Mouse (Mus musculus): Measurements from ENCODE around the gene Hpn. TPM values are rescaled to one million over a fixed set of nuclear protein-coding genes. Genes with fewer than 3 reads are reported as not detected.
A peak's percentile ranks its signal among the peaks of the same experiment; 100 is the strongest.

The Hpn gene
- polyA plus RNA-seq (2015; fragmentation: Nextera tagmentation; extraction: Ambion mirVana): 72.9 and 77.0 TPM in 2 replicates

GRCm38 (mm10) chr7:31115182-31115581, at the start of gene Hpn:
Hpn (minus strand) TSS chr7:31115290.
- H3K9ac ChIP-seq (replicated peaks; ENCODE audit: low read length): peak within 1 kb of the TSS; percentile 54
- H3K27me3 ChIP-seq (ENCODE audit: insufficient read depth, low read length): no peaks in the 10 kb centered on the region
- WGBS: 16% methylated on average over 14 of the region's 15 CpGs
- peak within 1 kb of the TSS; percentile 38 for H3K4me3 ChIP-seq (ENCODE audit: low read length)
- no peaks in the 10 kb centered on the region for H3K36me3 ChIP-seq (ENCODE audit: insufficient read depth, low read length)
- peaks cover 33% of the 10 kb centered on the region for H3K4me1 ChIP-seq (ENCODE audit: insufficient read depth, low read length)
- no peaks in the 10 kb centered on the region for H3K9me3 ChIP-seq (ENCODE audit: low read length)
- peak within 1 kb of the TSS; percentile 81 for H3K27ac ChIP-seq (ENCODE audit: low read length)
- peak; percentile 85 for ATAC-seq (ENCODE audit: low FRiP score, low TSS enrichment)
- peak within 1 kb of the TSS; percentile 50 for H3K4me2 ChIP-seq (replicated peaks; ENCODE audit: low read depth, low read length)

DNA sequence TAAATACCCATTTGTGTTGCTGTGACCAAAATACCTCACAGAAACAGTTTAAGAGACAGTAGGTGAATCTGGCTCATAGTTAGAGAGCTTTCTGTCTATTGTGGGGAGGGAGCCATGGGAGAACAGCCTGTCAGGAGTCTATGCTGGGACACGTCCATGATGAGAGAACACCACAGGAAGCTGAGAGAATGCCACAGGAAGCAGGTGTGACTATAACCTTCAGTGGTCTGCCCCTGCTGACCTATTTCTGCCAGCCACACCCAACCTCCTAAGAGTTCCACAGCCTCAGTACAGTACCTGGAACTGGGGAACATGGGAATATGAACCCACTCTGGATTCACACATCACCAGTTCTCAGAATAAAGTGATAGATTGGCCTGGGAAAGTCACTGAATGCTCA, 49.7 kb upstream of the Hpn start:
- H3K36me3 ChIP-seq (ENCODE audit: insufficient read depth, low read length): no peaks in the 10 kb centered on the region
- H3K27me3 ChIP-seq (ENCODE audit: insufficient read depth, low read length): no peaks in the 10 kb centered on the region
- 62% methylated on average over 1 of the region's 1 CpGs for WGBS
- no peak overlapping the region for H3K27ac ChIP-seq (ENCODE audit: low read length)
- H3K4me3 ChIP-seq (ENCODE audit: low read length): no peak overlapping the region
- ATAC-seq (ENCODE audit: low FRiP score, low TSS enrichment): no peak
- no peaks in the 10 kb centered on the region for H3K9me3 ChIP-seq (ENCODE audit: low read length)
- H3K4me2 ChIP-seq (replicated peaks; ENCODE audit: low read depth, low read length): no peak overlapping the region
- H3K9ac ChIP-seq (replicated peaks; ENCODE audit: low read length): no peak overlapping the region
- H3K4me1 ChIP-seq (ENCODE audit: insufficient read depth, low read length): 0 out of 2 replicates have a peak, but pooled peaks cover 9% of the 10 kb centered on the region

DNA sequence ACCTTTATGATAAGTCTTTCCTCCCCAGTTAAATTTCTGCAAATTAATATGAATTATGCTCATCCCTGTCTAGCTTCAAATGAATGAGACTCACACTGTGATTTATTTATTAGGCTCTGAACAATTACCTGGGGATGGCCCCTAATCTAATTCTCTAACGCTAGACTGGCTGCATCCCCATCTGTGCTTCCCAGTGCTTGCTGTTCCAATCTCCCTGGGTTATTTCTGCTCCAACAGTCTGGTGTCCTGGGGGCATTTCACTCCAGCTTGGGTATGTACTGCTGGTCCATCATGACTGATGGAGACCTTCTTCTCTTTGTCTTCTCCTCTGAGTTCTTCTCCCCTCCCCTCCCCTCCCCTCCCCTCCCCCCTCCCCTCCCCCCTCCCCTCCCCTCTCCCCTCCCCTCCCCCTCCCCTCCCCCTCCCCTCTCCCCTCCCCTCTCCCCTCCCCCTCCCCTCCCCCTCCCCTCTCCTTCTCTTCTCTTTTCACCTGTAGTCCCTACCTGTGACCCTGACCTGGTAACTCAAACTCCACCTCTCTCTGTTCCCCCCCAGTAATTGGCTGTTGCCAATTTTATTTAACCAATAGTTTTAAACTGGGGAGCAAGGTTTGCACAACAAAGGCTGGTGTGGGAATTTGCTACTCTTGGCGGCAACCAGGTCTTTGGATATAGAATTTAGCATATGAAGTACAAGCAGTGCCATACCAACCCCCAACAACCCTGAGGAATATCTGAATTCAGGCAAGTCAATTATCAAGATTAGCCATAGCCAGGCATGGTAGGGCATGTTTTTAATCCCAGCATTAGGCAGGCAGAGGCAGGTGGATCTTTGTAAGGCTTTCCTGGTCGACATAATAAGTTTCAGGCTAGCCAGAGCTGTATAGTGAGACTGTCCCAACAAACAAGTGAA, 48.8 kb upstream of the Hpn start:
- Histone ChIP-seq H3K36me3 (ENCODE audit: insufficient read depth, low read length) (no peaks in the 10 kb centered on the region), H3K4me2 (replicated peaks; ENCODE audit: low read depth, low read length) (no peak overlapping the region), H3K27ac (ENCODE audit: low read length) (no peak overlapping the region), H3K27me3 (ENCODE audit: insufficient read depth, low read length) (no peaks in the 10 kb centered on the region), H3K4me1 (ENCODE audit: insufficient read depth, low read length) (0 out of 2 replicates have a peak, but pooled peaks cover 9% of the 10 kb centered on the region), H3K4me3 (ENCODE audit: low read length) (no peak overlapping the region), H3K9me3 (ENCODE audit: low read length) (no peaks in the 10 kb centered on the region), H3K9ac (replicated peaks; ENCODE audit: low read length) (no peak overlapping the region)
- WGBS: 72% methylated on average over 3 of the region's 3 CpGs
- no peak for ATAC-seq (ENCODE audit: low FRiP score, low TSS enrichment)

GRCm38 (mm10) chr7:31162324-31162723, 47.2 kb upstream of the Hpn start:
- H3K27me3 ChIP-seq (ENCODE audit: insufficient read depth, low read length): no peaks in the 10 kb centered on the region
- 0 out of 2 replicates have a peak, but pooled peaks cover 9% of the 10 kb centered on the region for H3K4me1 ChIP-seq (ENCODE audit: insufficient read depth, low read length)
- no peak overlapping the region for H3K27ac ChIP-seq (ENCODE audit: low read length)
- peak; percentile 46; the same call in 1 of the 2 replicates for ATAC-seq (ENCODE audit: low FRiP score, low TSS enrichment)
- H3K4me3 ChIP-seq (ENCODE audit: low read length): no peak overlapping the region
- no peak overlapping the region for H3K9ac ChIP-seq (replicated peaks; ENCODE audit: low read length)
- 26% methylated on average over 11 of the region's 11 CpGs for WGBS
- no peaks in the 10 kb centered on the region for H3K36me3 ChIP-seq (ENCODE audit: insufficient read depth, low read length)
- no peaks in the 10 kb centered on the region for H3K9me3 ChIP-seq (ENCODE audit: low read length)
- H3K4me2 ChIP-seq (replicated peaks; ENCODE audit: low read depth, low read length): no peak overlapping the region

GRCm38 (mm10) chr7:31161831-31162230, 46.7 kb upstream of the Hpn start:
- Histone ChIP-seq H3K27me3 (ENCODE audit: insufficient read depth, low read length) (no peaks in the 10 kb centered on the region), H3K4me2 (replicated peaks; ENCODE audit: low read depth, low read length) (no peak overlapping the region), H3K27ac (ENCODE audit: low read length) (no peak overlapping the region; the same call in 1 of the 2 replicates), H3K9me3 (ENCODE audit: low read length) (no peaks in the 10 kb centered on the region), H3K9ac (replicated peaks; ENCODE audit: low read length) (no peak overlapping the region), H3K36me3 (ENCODE audit: insufficient read depth, low read length) (no peaks in the 10 kb centered on the region), H3K4me1 (ENCODE audit: insufficient read depth, low read length) (0 out of 2 replicates have a peak, but pooled peaks cover 9% of the 10 kb centered on the region), H3K4me3 (ENCODE audit: low read length) (no peak overlapping the region)
- ATAC-seq (ENCODE audit: low FRiP score, low TSS enrichment): peak; percentile 42; the same call in 1 of the 2 replicates
- 49% methylated on average over 3 of the region's 3 CpGs for WGBS

- no peak overlapping the region for H3K4me2 ChIP-seq (replicated peaks; ENCODE audit: low read depth, low read length)
- 0 out of 2 replicates have a peak, but pooled peaks cover 11% of the 10 kb centered on the region for H3K4me1 ChIP-seq (ENCODE audit: insufficient read depth, low read length)
- no peak overlapping the region for H3K4me3 ChIP-seq (ENCODE audit: low read length)
- 67% methylated on average over 3 of the region's 3 CpGs for WGBS
- no peak overlapping the region; the same call in 1 of the 2 replicates for H3K27ac ChIP-seq (ENCODE audit: low read length)
- no peak for ATAC-seq (ENCODE audit: low FRiP score, low TSS enrichment)
- H3K9me3 ChIP-seq (ENCODE audit: low read length): no peaks in the 10 kb centered on the region
- no peak overlapping the region for H3K9ac ChIP-seq (replicated peaks; ENCODE audit: low read length)
- H3K36me3 ChIP-seq (ENCODE audit: insufficient read depth, low read length): no peaks in the 10 kb centered on the region
- no peaks in the 10 kb centered on the region for H3K27me3 ChIP-seq (ENCODE audit: insufficient read depth, low read length)
Measured at GRCm38 (mm10) chr7:31161246-31161645, 46.2 kb upstream of the Hpn start.

GRCm38 (mm10) chr7:31160763-31161162, 45.7 kb upstream of the Hpn start:
- Histone ChIP-seq H3K9ac (replicated peaks; ENCODE audit: low read length) (no peak overlapping the region), H3K9me3 (ENCODE audit: low read length) (no peaks in the 10 kb centered on the region), H3K36me3 (ENCODE audit: insufficient read depth, low read length) (no peaks in the 10 kb centered on the region), H3K4me1 (ENCODE audit: insufficient read depth, low read length) (peaks cover 16% of the 10 kb centered on the region; the same call in 1 of the 2 replicates), H3K4me3 (ENCODE audit: low read length) (no peak overlapping the region), H3K27ac (ENCODE audit: low read length) (no peak overlapping the region), H3K4me2 (replicated peaks; ENCODE audit: low read depth, low read length) (no peak overlapping the region), H3K27me3 (ENCODE audit: insufficient read depth, low read length) (no peaks in the 10 kb centered on the region)
- WGBS: 26% methylated on average over 5 of the region's 5 CpGs
- ATAC-seq (ENCODE audit: low FRiP score, low TSS enrichment): no peak

GRCm38 (mm10) chr7:31156034-31156928, 41.2 kb upstream of the Hpn start:
- H3K27ac ChIP-seq (ENCODE audit: low read length): peak overlapping the region; percentile 56; the same call in 1 of the 2 replicates
- no peaks in the 10 kb centered on the region for H3K9me3 ChIP-seq (ENCODE audit: low read length)
- ATAC-seq (ENCODE audit: low FRiP score, low TSS enrichment): peak; percentile 6; the same call in 1 of the 2 replicates
- no peak overlapping the region for H3K4me2 ChIP-seq (replicated peaks; ENCODE audit: low read depth, low read length)
- H3K9ac ChIP-seq (replicated peaks; ENCODE audit: low read length): no peak overlapping the region
- no peaks in the 10 kb centered on the region for H3K36me3 ChIP-seq (ENCODE audit: insufficient read depth, low read length)
- H3K4me3 ChIP-seq (ENCODE audit: low read length): no peak overlapping the region
- H3K27me3 ChIP-seq (ENCODE audit: insufficient read depth, low read length): no peaks in the 10 kb centered on the region
- WGBS: 32% methylated on average over 17 of the region's 19 CpGs
- H3K4me1 ChIP-seq (ENCODE audit: insufficient read depth, low read length): peaks cover 32% of the 10 kb centered on the region

DNA sequence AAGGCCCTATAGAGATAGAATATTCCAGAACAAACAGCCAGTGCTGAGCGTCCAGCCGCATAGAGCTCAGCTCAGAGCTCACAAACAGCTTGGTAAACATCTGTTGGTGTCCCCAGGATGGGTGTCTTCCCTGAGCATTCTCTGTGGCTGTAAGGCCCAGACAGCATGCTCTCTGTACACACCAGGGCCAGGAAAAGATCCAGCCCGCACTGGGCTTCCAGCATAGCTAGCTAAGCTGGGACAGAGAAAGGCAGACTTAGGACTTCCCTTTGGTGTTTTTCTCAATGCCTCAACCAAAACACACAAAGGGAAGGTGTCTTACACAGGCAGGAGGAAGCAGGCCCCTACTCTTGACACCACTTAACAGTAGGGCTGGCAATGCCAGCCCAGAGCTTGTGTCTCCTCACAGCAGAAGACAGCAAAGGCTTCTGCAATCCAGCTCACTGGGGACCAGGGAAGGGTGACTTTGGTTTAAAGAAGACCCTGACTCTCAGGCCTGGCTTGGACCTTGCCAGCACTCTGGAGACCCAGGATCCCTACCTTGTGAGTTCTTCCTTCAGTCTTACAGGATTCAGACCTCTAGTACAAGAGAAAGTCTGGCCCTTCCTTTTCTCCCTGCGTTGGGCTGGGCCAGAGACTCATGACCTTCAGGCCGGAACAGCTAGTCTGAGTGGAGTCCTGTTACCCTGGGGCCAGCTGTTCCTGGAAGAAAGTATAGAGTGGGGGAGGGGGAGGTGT, 40.4 kb upstream of the Hpn start, which contains the start of gene Gramd1a:
Gene Gramd1a, minus strand, starts transcription at position 601 of the 738 bp plus-strand sequence.
- no peaks in the 10 kb centered on the region for H3K36me3 ChIP-seq (ENCODE audit: insufficient read depth, low read length)
- peak; percentile 13; the same call in 1 of the 2 replicates for ATAC-seq (ENCODE audit: low FRiP score, low TSS enrichment)
- H3K4me3 ChIP-seq (ENCODE audit: low read length): no peak within 1 kb of the TSS
- WGBS: 54% methylated on average over 5 of the region's 5 CpGs
- no peaks in the 10 kb centered on the region for H3K27me3 ChIP-seq (ENCODE audit: insufficient read depth, low read length)
- peak within 1 kb of the TSS; percentile 56 for H3K27ac ChIP-seq (ENCODE audit: low read length)
- H3K9me3 ChIP-seq (ENCODE audit: low read length): no peaks in the 10 kb centered on the region
- H3K9ac ChIP-seq (replicated peaks; ENCODE audit: low read length): peak within 1 kb of the TSS; percentile 19; the same call in 1 of the 2 replicates
- peaks cover 26% of the 10 kb centered on the region for H3K4me1 ChIP-seq (ENCODE audit: insufficient read depth, low read length)
- no peak within 1 kb of the TSS for H3K4me2 ChIP-seq (replicated peaks; ENCODE audit: low read depth, low read length)
